Mouse (Mus musculus) B cell, adult 67 days (primary cell): ENCODE measurements around the gene Maats1. TPM values are rescaled to one million over a fixed set of nuclear protein-coding genes. Genes with fewer than 3 reads are reported as not detected.

Experiments used
- total RNA-seq, 2 experiments: library from RNA; stranded (reverse); gene quantifications; 4 replicates each; pipeline ENCODE4 v1.2.4; 2023

Maats1 gene
- under 1 TPM; 0.30 to 0.35 TPM for total RNA-seq

DNA sequence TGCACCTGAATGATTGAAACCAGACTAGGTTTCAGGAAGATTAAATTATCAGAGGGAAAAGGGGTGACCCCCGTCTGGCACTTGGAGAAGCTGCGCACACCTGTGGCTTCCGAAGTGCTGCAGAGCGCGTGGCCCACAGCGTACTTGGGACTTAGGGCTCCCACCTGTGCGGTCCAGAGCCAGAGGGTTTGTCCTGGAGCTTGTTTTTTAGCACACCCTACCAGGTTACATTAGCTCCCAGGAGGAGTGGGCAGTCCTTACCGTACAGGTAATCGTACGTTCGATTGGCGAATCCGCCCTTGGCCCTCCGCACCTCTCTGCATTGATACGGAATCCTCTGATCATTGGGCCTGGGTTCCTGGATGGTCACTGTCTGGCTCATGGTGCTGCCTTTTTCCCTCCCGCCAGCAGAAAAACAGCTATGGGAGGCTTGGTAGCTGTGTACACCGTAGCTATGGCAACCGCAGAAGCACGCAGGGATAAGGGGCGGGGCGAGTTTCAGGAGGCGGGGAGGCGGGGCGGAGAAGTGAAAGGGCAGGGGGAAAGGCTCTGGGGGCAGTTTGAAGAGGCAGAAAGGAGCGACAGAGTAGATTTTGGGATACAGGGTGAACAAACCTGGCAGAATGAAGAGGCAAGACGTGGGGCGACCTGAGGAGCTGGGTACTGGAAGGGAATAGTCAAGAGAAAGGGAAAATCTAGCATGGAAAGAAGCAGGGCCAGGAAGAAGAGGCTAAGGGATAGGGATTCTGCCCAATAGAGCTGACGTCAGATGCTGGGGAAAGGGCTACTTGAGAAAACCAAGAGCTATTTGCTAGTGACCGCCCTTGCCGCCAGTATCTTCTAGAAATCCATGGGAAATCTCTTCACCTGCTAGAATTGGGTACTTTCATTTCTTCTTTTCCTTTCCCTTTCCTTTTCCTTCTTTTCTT, at the start of gene Maats1:
TSS of gene Maats1 (minus strand) at position 748 of the 929 bp plus-strand sequence.

DNA sequence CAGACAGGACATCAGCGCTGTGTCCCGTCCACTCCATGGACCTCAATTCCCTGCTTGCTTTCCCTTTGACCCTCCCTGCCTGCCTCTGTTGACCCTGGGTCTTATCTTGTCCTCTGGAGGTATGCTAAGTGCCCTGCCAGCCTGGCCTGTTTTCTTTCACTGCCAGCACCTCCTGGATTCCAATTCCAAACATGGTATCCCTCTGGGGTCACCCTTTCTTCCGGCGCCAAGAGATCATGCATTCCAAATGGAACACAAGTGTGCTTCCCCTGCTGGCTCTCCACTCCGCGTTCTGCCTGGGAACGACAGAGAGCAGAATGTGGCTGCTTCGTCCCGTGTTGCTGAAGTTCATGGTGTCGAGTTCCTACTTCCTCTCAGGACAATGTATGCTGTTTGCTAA, 20.0 kb upstream of the Maats1 start, which contains the start of gene Popdc2:
TSS of gene Popdc2 (plus strand) at position 277 of the 400 bp plus-strand sequence.

DNA sequence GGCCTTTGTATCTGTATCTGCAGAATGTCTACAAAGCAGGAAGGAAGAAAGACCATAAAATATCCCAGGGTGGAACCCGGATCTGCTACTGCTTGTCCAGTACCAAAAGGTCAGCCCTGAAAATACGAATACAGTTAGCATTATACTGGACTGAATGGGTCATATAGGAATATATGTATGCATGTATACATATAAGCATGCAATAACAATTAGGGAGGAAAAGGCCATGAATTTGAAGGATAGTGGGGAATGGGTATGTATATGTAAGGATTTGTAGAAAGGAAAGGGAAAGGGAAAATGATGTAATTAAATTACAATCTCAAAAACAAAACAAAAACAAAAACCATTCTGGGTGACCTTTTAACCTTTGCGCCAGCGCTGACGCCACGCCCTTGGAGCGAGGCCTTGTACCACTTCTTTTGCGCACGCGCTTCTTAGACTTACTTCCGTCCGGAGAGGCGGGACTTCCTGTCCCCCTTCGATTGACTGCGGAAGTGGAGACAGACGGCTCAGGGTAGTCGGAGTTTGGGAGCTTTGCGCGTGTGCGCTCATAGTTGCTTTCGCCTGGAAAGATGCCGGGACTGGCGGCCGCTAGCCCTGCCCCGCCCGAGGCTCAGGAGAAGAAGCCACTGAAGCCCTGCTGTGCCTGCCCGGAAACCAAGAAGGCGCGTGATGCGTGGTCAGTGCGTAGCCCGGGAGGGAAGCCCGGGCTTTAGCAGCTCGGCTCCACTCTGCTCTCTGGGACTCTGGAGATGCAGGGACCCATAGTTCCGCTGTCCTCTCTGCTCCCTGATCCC, 4.8 kb upstream of the Maats1 start, which contains the start of the genes Cox17 and Gm21987:
TSS of gene Cox17 (plus strand) at position 463 of the 797 bp plus-strand sequence.
TSS of gene Gm21987 (plus strand) at position 512 of the 797 bp plus-strand sequence.

DNA sequence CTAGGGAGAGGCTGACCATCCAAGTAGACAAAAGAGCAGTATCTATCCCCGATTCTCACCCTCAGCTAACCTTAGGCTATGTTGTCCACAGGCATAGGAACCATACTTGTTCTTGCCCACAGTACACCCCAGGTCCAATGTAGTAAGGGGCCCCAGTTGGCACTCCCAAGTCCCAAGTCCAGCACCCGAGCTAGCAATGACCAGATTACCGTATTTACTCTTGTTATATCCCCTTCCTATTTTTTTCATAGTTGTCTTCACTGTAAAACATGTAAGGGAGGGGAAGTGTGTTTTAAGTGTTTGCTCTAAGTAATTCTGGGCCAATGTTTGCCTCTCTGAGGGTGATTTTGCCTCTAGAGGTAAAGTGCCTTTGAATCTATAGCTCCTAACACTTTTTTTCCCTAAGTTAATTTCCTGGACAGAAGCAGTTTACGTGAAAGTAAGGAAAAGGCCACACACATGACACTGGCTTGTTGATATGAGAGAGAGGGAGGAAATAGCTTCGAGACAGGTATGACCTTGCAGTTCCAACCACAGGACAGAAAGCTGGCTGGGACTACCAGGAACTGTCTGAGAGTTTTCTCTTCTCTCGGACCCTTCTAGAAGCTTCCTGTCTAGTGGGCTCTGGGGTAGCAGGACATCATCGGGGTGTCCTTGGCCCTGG, 47.1 kb downstream of the Maats1 start, which contains the start of gene Nr1i2:
TSS of gene Nr1i2 (minus strand) at position 140 of the 664 bp plus-strand sequence.

Other genes with a start within 250 kb of the Maats1 start
- gene Nr1i2, start 47.3 kb downstream of the Maats1 start, total RNA-seq = not detected
- gene Cox17, start 4.8 kb upstream of the Maats1 start, total RNA-seq = 10 to 100 TPM; 72.1 to 73.3 TPM
- not detected for gene Gm21987, start 4.9 kb upstream of the Maats1 start, total RNA-seq
- not detected for gene Popdc2, start 20.1 kb upstream of the Maats1 start, total RNA-seq
- gene Pla1a, start 91.0 kb upstream of the Maats1 start, total RNA-seq = not detected
- 10 to 100 TPM; 28.7 to 33.8 TPM for gene Adprh, start 110.6 kb upstream of the Maats1 start, total RNA-seq
- 1 to 10 TPM; 1.1 to 2.4 TPM for gene Cd80, start 113.4 kb upstream of the Maats1 start, total RNA-seq
- gene Timmdc1, start 180.5 kb upstream of the Maats1 start, total RNA-seq = 10 to 100 TPM; 21.4 to 22.9 TPM
- 10 to 100 TPM; 32.7 to 36.1 TPM for gene Poglut1, start 208.1 kb upstream of the Maats1 start, total RNA-seq
- 10 to 100 TPM; 63.8 to 67.0 TPM for gene Tmem39a, start 216.6 kb upstream of the Maats1 start, total RNA-seq